Mouse (Mus musculus): ENCODE measurements around the gene Kif22. TPM values are rescaled to one million over a fixed set of nuclear protein-coding genes. Genes with fewer than 3 reads are reported as not detected.

The Kif22 gene
- total RNA-seq, 2 experiments from 2014 or later = 45.2 to 45.9 TPM

DNA sequence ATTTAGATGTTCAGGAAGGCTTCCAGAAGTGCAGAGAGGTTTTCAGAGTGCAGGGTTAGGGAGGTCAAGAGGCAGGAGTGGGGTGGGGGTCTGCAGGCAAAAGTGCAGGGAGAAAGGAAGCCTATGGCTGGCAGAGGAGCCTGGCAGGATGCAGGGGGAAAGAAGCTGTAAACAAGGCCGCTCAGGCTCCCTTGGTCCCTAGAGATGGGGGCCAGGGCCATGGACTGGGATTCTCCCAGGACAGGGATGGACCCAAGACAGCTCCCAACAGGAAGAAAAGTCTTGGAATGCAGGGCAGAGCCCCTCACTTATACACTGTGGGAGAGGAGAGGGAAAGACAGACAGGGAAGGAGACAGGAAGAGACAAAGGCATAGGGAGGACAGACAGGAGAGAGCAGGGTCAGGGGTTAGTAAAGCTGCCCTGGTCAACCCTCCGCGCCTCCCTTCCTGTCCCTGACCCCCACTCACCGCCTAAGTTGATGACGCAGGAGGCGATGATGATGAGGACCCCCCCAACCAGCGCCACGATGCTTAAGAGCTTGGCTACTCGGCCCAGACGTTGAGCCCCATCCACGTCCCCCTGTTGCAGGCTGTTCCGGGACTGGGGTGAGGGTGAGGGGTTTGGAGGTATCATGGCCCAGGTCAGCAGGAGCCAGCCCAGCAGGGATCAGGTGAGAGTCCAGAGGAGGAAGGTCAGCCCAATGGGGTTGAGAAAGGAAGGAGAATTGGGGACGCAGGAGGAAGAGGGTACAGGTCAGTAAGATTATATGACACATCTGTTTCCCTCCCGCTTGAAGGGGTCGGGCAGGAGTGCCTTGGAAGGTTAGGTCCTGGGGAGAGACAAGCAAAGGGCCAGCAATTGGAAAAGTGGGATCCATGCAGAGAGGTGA, 23.6 kb downstream of the Kif22 start:
- DNase-seq (ENCODE audit: low spot score in 2 of 2) = no peak

DNA sequence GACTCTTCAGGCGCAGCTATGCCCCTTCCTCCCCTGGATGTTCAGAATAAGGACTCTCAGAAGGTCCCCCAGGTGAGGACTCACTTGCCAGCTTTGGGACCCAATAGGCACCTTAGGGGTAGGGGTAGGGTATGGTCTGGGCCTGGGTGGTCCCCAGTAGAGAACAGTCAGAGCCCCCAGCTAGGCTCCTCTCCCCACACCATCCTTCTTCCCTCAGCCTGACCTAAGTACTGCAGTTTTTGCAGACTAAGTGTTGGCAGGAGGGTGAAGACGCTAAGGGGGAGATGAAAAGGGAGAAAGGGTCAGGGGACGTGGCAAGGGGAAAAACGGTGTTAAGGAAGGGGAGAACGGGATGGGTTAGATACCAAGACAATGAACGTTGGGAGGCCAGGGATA, 24.3 kb downstream of the Kif22 start:
- no peak for DNase-seq (ENCODE audit: low spot score in 2 of 2)

- peak; percentile 81 to 95 for DNase-seq (ENCODE audit: low spot score in 2 of 2)
These were observed 25.0 kb downstream of the Kif22 start, which contains the start of gene Pagr1a for GRCm38 (mm10) chr7:127016971-127017949. Gene Pagr1a (minus strand): TSS chr7:127017352.

DNA sequence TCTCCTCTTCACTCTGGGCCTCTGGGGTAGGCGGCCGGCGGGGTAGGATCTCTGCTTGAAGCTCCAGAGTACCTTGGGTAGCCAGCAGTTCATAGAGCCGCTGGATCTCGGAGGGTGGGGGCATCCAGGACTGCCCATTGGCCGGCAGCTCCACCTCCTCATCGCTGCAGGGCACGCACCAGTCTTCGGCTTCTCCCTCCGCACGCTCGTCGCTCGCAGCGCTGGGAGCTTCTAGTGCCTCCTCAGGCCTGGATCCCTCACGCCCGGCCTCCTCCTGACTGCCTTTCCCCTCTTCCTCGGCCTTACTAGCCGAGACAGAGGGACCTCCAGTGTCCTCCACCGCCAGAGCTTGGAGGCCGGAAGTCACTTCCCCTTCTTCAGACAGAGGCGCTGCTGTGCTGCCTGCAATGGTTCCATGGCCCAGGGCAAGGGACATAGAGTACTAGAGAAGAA, 25.8 kb downstream of the Kif22 start:
- DNase-seq (ENCODE audit: low spot score in 2 of 2) = peak; percentile 30 to 55

DNA sequence TGATC, 26.0 kb downstream of the Kif22 start, which contains the start of gene Pagr1b:
Gene Pagr1b (minus strand): TSS at position 4 of the 5 bp plus-strand sequence.
- no peak for DNase-seq (ENCODE audit: low spot score in 2 of 2)

- no peak for DNase-seq (ENCODE audit: low spot score in 2 of 2)
These were observed 26.2 kb downstream of the Kif22 start for GRCm38 (mm10) chr7:127016081-127016480.

GRCm38 (mm10) chr7:127014993-127015392, 27.3 kb downstream of the Kif22 start:
- DNase-seq (ENCODE audit: low spot score in 2 of 2) = no peak

DNA sequence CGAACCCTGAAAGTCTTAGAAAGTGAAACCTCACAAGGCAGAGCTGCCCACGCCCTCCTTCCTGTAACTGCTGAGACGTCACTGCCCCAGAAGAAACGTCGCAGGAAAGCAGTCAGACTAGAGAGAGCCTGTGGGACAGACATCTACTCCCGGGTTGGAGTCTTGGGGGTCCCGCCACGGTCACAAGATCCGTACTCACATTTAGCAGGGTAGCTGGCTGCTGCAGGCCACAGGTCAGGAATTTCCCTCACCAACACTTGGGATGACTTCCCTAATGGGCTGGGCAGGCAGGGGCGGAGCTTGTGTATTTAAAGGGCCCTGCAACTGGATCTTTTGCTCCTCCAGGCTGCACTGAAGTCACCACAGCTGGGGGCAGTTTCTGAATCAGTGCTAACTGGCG, 28.0 kb downstream of the Kif22 start, which contains the start of gene Mvp:
Gene Mvp (minus strand): TSS at position 302 of the 400 bp plus-strand sequence.
- peak in 1 of 2 experiments; percentile 49 for DNase-seq (ENCODE audit: low spot score in 2 of 2)

DNA sequence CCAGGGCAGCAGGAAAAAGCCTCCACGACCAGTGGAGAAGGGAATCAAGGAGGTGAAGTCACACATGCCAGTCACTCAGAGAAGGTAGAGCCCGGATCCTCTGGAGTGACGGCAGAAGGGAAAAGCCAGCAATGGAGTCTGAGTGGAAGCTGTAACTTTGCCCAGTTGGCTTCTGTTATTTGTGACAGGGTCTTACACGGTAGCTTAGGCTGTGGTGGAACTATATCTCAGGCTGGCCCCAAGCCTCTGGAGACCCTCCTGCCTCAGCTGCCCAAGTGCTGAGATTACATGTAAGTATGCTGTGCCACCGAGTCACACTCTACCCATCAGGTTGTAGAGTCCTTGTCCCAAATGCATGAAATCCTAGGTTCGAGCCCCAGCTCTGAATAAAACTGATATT, 28.9 kb downstream of the Kif22 start:
- no peak for DNase-seq (ENCODE audit: low spot score in 2 of 2)

DNA sequence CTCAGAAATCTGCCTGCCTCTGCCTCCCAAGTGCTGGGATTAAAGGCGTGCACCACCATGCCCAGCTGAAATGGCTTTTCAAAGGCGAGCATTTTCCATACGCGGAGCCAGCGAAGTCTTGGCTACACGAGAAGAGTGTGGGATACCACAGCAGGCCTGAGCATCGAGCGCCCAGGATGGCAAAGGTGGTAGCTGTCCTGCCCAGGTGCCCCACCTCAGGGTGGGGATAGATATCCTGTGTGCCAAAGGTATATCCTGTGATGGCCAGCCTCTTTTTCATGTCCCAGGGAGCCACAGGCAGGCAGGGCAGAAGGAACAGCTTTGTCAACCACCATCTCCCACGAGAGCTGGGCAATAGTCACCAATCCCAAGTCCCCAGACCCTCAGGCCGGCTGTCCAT, 29.4 kb downstream of the Kif22 start:
- DNase-seq (ENCODE audit: low spot score in 2 of 2) = no peak

DNA sequence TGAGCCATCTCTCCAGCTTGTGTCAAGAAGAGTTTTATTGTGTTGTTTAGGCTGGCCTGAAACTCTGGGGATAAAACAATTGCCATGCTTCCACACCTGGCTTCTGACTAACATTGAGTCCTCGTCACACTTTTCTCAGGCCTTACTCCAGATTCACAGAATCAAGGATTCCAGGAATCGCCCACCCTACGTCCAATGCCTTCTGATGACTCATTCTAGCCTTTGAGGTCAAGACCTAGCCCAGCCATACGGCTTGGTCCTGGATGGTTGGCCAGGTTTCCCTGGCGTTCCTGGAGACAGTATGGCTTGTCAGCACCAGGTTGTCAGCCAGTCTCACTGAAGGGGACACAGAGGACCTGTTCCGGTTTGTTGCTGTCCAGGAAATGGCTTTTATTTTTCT, 29.9 kb downstream of the Kif22 start:
- no peak for DNase-seq (ENCODE audit: low spot score in 2 of 2)

- no peak for DNase-seq (ENCODE audit: low spot score in 2 of 2)
These were observed 30.6 kb downstream of the Kif22 start for GRCm38 (mm10) chr7:127011717-127012116.

DNA sequence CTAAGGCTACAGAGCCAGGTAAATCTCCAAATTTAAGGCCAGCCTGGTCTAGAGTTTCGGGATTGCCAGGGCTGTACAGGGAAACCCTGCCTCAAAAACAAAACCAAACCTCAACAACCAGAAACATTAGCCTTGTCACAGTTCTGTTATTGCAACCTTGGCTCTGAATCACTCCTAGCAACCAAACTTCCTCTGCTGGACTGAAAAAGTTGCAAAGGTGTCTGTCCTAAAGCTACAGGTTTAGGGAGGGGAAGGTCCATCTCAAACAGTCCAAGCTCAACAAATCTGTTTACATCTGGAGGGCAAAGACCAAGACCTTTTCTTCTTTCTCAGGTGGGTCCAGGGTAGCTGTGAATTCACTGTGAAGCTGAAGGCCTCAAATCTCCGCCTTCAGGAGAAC, 31.2 kb downstream of the Kif22 start:
- no peak for DNase-seq (ENCODE audit: low spot score in 2 of 2)

GRCm38 (mm10) chr7:127009307-127010085, 32.8 kb downstream of the Kif22 start:
- no peak for DNase-seq (ENCODE audit: low spot score in 2 of 2)

GRCm38 (mm10) chr7:127008239-127009019, 33.8 kb downstream of the Kif22 start:
- DNase-seq (ENCODE audit: low spot score in 2 of 2) = peak in 1 of 2 experiments; percentile 53

DNA sequence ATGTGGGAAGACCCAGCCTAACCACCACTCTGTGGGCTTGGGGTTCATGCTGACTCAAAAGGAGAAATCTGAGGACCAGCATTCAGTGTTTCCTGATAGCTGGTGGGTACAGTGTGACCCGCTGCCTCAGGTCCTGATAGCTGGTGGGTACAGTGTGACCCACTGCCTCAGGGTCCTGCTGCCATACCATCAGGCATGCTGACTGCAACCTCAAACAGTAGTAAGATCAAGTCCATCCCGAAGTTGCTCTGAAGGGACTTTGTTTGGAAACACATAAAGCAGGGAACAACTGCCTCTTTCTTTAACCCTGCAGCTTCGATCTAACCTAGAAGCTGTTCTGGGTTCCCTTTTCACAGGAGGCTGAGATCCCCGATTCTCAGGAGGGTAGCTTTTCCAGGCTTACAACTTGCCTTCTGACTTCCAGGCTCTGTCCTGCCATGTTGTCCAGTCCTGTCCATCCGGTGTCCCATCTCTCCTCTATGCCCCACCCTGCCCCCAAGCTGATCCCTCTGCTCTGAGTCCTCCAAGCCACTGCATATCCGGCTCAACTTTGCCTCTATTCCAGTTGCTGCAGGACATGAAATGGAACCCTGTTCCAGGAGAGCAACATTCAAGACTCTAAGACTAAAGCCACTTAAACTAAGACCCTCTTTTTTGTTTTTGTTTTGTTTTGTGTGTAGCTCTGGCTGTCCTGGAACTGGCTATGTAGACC, 34.8 kb downstream of the Kif22 start:
- DNase-seq (ENCODE audit: low spot score in 2 of 2) = no peak

DNA sequence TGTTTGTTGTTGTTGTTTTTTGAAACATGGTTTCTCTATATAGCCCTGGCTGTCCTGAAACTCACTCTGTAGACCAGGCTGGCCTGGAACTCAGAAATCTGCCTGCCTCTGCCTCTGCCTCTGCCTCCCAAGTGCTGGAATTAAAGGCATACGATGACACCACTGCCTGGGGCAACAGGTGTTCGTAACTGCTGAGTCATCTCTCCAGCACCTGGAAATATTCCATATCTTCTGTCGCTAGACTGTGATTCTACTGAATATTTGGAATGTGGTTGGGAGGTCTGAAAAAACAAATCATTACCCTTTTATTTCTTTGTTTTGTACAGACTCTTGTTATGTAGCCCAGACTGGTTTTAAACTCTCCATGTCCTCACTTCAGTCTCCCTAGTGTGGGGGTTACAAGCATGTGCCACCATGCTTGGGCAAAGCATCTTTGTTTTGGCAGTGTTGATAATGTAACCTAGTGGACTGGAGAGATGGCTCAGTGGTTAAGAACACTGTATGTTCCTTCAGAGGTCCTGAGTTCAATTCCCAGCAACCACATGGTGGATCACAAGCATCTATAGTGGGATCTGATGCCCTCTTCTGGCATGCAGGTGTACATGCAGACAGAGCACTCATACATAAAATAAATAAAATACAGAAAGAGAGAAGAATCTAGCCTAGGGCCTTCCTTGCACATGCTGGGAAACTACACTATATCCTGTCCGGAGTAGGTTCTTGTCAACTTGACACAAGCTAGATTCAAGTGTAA, 38.0 kb downstream of the Kif22 start:
- DNase-seq (ENCODE audit: low spot score in 2 of 2) = no peak

GRCm38 (mm10) chr7:127003620-127004019, 38.7 kb downstream of the Kif22 start:
- DNase-seq (ENCODE audit: low spot score in 2 of 2) = no peak

DNA sequence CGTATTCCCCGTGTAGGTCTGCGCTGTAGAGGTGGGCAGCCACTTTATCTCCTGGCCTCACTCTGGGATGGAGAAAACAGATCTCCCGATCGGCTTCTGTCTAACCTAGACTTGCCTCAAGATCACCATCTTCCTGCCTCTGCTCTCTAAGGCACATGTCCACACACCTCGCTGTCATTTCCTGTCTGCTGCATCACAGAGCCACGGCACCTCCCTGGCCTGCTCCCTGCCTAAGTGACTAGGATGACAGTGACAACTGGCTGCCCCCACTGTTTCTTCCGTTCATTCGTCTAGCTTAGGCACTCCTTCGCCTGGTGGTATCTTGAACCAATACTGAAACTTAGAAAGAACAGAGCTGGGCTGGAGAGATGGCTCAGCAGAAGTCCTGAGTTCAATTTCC, 42.7 kb downstream of the Kif22 start:
- no peak for DNase-seq (ENCODE audit: low spot score in 2 of 2)
